Mouse (Mus musculus): ENCODE data around the gene Hoxc12. TPM values are rescaled to one million over a fixed set of nuclear protein-coding genes. Genes with fewer than 3 reads are reported as not detected.

The Hoxc12 gene
- polyA plus RNA-seq, 1 experiment from 2014 or later: not detected

GRCm38 (mm10) chr15:102976631-102977422 is 40.3 kb downstream of the Hoxc12 start:
- peak overlapping the region; percentile 35 for H3K4me3 ChIP-seq
- H3K27ac ChIP-seq (replicated peaks): no peak overlapping the region
- H3K27me3 ChIP-seq (replicated peaks): peaks cover 100% of the 10 kb centered on the region
- peak overlapping the region; percentile 51 for H3K4me2 ChIP-seq
- no peaks in the 10 kb centered on the region for H3K9me3 ChIP-seq
- H3K9ac ChIP-seq: no peak overlapping the region
- H3K4me1 ChIP-seq: peaks cover 10% of the 10 kb centered on the region
- H3K36me3 ChIP-seq: no peaks in the 10 kb centered on the region
- 1% methylated on average over 37 of the region's 37 CpGs for WGBS
- no peak for ATAC-seq (ENCODE audit: extremely low read depth, insufficient number of reproducible peaks, low FRiP score, low TSS enrichment)

- no peak for ATAC-seq (ENCODE audit: extremely low read depth, insufficient number of reproducible peaks, low FRiP score, low TSS enrichment)
- Histone ChIP-seq H3K36me3 (no peaks in the 10 kb centered on the region), H3K4me3 (peak overlapping the region; percentile 35), H3K9ac (no peak overlapping the region), H3K4me2 (peak overlapping the region; percentile 51), H3K27ac (replicated peaks) (no peak overlapping the region), H3K27me3 (replicated peaks) (peaks cover 100% of the 10 kb centered on the region), H3K4me1 (peaks cover 13% of the 10 kb centered on the region), H3K9me3 (no peaks in the 10 kb centered on the region)
- 3% methylated on average over 16 of the region's 16 CpGs for WGBS
These were observed 40.9 kb downstream of the Hoxc12 start for GRCm38 (mm10) chr15:102977423-102977974.

GRCm38 (mm10) chr15:102978615-102979515 is 42.3 kb downstream of the Hoxc12 start:
- Histone ChIP-seq H3K36me3 (no peaks in the 10 kb centered on the region), H3K4me2 (no peak overlapping the region), H3K9ac (no peak overlapping the region), H3K9me3 (no peaks in the 10 kb centered on the region), H3K4me1 (peaks cover 13% of the 10 kb centered on the region), H3K27ac (replicated peaks) (no peak overlapping the region), H3K4me3 (no peak overlapping the region), H3K27me3 (replicated peaks) (peaks cover 100% of the 10 kb centered on the region)
- no peak for ATAC-seq (ENCODE audit: extremely low read depth, insufficient number of reproducible peaks, low FRiP score, low TSS enrichment)
- 4% methylated on average over 13 of the region's 13 CpGs for WGBS

- H3K36me3 ChIP-seq: no peaks in the 10 kb centered on the region
- H3K27ac ChIP-seq (replicated peaks): no peak overlapping the region
- H3K4me2 ChIP-seq: no peak overlapping the region
- no peak overlapping the region for H3K9ac ChIP-seq
- peaks cover 100% of the 10 kb centered on the region for H3K27me3 ChIP-seq (replicated peaks)
- no peak overlapping the region for H3K4me3 ChIP-seq
- no peak for ATAC-seq (ENCODE audit: extremely low read depth, insufficient number of reproducible peaks, low FRiP score, low TSS enrichment)
- no peaks in the 10 kb centered on the region for H3K9me3 ChIP-seq
- WGBS: 0% methylated on average over 1 of the region's 1 CpGs
- H3K4me1 ChIP-seq: peaks cover 13% of the 10 kb centered on the region
These were observed 43.4 kb downstream of the Hoxc12 start for GRCm38 (mm10) chr15:102979936-102980335.

GRCm38 (mm10) chr15:102980352-102980751 is 43.8 kb downstream of the Hoxc12 start:
- no peaks in the 10 kb centered on the region for H3K36me3 ChIP-seq
- H3K9me3 ChIP-seq: no peaks in the 10 kb centered on the region
- H3K27me3 ChIP-seq (replicated peaks): peaks cover 100% of the 10 kb centered on the region
- no peak overlapping the region for H3K9ac ChIP-seq
- no peak overlapping the region for H3K4me2 ChIP-seq
- no peak for ATAC-seq (ENCODE audit: extremely low read depth, insufficient number of reproducible peaks, low FRiP score, low TSS enrichment)
- WGBS: 4% methylated on average over 11 of the region's 11 CpGs
- H3K27ac ChIP-seq (replicated peaks): no peak overlapping the region
- peaks cover 13% of the 10 kb centered on the region for H3K4me1 ChIP-seq
- no peak overlapping the region for H3K4me3 ChIP-seq

- Histone ChIP-seq H3K27ac (replicated peaks) (no peak overlapping the region), H3K9ac (no peak overlapping the region), H3K4me2 (peak overlapping the region; percentile 62), H3K9me3 (no peaks in the 10 kb centered on the region), H3K27me3 (replicated peaks) (peaks cover 100% of the 10 kb centered on the region), H3K4me1 (peaks cover 13% of the 10 kb centered on the region), H3K4me3 (peak overlapping the region; percentile 42), H3K36me3 (no peaks in the 10 kb centered on the region)
- WGBS: 0% methylated on average over 14 of the region's 14 CpGs
- no peak for ATAC-seq (ENCODE audit: extremely low read depth, insufficient number of reproducible peaks, low FRiP score, low TSS enrichment)
These were observed 44.4 kb downstream of the Hoxc12 start for GRCm38 (mm10) chr15:102980912-102981311.

GRCm38 (mm10) chr15:102981379-102982288 is 45.1 kb downstream of the Hoxc12 start:
- WGBS: under 1% methylated on average over 88 of the region's 88 CpGs
- Histone ChIP-seq H3K4me1 (peaks cover 13% of the 10 kb centered on the region), H3K9ac (no peak overlapping the region)

GRCm38 (mm10) chr15:102983716-102984115 is 47.2 kb downstream of the Hoxc12 start:
- no peak for ATAC-seq (ENCODE audit: extremely low read depth, insufficient number of reproducible peaks, low FRiP score, low TSS enrichment)
- Histone ChIP-seq H3K9me3 (no peaks in the 10 kb centered on the region), H3K4me2 (no peak overlapping the region), H3K36me3 (no peaks in the 10 kb centered on the region), H3K9ac (no peak overlapping the region), H3K27ac (replicated peaks) (no peak overlapping the region), H3K27me3 (replicated peaks) (peaks cover 100% of the 10 kb centered on the region), H3K4me3 (no peak overlapping the region), H3K4me1 (peaks cover 8% of the 10 kb centered on the region)
- WGBS: 1% methylated on average over 12 of the region's 12 CpGs

More at GRCm38 (mm10) chr15:102981379-102982288, 45.1 kb downstream of the Hoxc12 start:
- peaks cover 100% of the 10 kb centered on the region for H3K27me3 ChIP-seq (replicated peaks)
- peak overlapping the region; percentile 42 for H3K4me3 ChIP-seq
- no peak overlapping the region for H3K27ac ChIP-seq (replicated peaks)
- no peak for ATAC-seq (ENCODE audit: extremely low read depth, insufficient number of reproducible peaks, low FRiP score, low TSS enrichment)
- H3K4me2 ChIP-seq: peak overlapping the region; percentile 62
- H3K9me3 ChIP-seq: no peaks in the 10 kb centered on the region
- H3K36me3 ChIP-seq: no peaks in the 10 kb centered on the region

GRCm38 (mm10) chr15:102984521-102984920 is 48.0 kb downstream of the Hoxc12 start:
- Histone ChIP-seq H3K4me2 (no peak overlapping the region), H3K36me3 (no peaks in the 10 kb centered on the region), H3K27me3 (replicated peaks) (peaks cover 100% of the 10 kb centered on the region), H3K4me1 (peaks cover 8% of the 10 kb centered on the region), H3K4me3 (no peak overlapping the region), H3K27ac (replicated peaks) (no peak overlapping the region), H3K9ac (no peak overlapping the region), H3K9me3 (no peaks in the 10 kb centered on the region)
- WGBS: 2% methylated on average over 10 of the region's 10 CpGs
- no peak for ATAC-seq (ENCODE audit: extremely low read depth, insufficient number of reproducible peaks, low FRiP score, low TSS enrichment)

GRCm38 (mm10) chr15:102984925-102985324 is 48.4 kb downstream of the Hoxc12 start:
- Histone ChIP-seq H3K9ac (no peak overlapping the region), H3K4me1 (peaks cover 8% of the 10 kb centered on the region), H3K4me2 (no peak overlapping the region), H3K36me3 (no peaks in the 10 kb centered on the region), H3K27me3 (replicated peaks) (peaks cover 100% of the 10 kb centered on the region), H3K27ac (replicated peaks) (no peak overlapping the region), H3K4me3 (no peak overlapping the region), H3K9me3 (no peaks in the 10 kb centered on the region)
- ATAC-seq (ENCODE audit: extremely low read depth, insufficient number of reproducible peaks, low FRiP score, low TSS enrichment): no peak
- WGBS: 7% methylated on average over 3 of the region's 3 CpGs
